Comparison of ENCODE assay signal across 9 mouse cellular contexts in the genomic region with DNA sequence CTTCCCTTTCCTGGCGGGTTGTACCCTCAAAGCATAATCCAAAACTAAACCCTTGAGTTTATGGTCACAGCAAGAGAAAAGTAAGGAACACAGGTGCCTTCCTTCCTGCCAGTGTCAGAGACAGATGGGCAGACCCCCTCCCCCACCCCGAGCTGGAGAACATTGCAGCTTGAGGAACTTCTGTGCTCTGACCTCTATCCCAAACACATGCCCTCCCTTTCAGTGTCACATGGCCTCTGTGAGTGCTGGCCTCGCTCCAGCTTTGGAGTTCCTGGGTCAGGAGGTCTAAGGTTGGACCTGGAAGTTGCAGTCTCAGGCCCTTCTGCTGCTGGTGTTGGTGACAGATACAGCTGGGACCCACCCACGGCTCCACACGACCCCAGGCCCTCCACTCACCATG. TPM values are rescaled to one million over a fixed set of nuclear protein-coding genes. Genes with fewer than 3 reads are reported as not detected.
A peak's percentile ranks its signal among the peaks of the same experiment; 100 is the strongest.
DNase-seq lines count a peak whose midpoint lies in the region; ATAC-seq and TF ChIP-seq lines count a peak whose summit lies in the region.
"Had no signal": no experiment of that assay in that cellular context is flagged by ENCODE, and none has a peak within 500 bp of the region (broad histone marks: within the 10 kb centered on the region; RNA-seq: fewer than 3 reads in every experiment).

No protein-coding gene starts in this region.

- H3K4me1 ChIP-seq in spleen, adult 2 months (ENCODE audit: control insufficient read depth, insufficient read depth, insufficient read length): peaks cover 23% of the 10 kb centered on the region; the same call in 1 of the 2 replicates
- H3K4me1 ChIP-seq in forebrain, embryonic 13.5 days: peaks cover 4% of the 10 kb centered on the region; the same call in 1 of the 2 replicates

- H3K4me3 ChIP-seq in spleen, adult 2 months (ENCODE audit: extremely low read depth, insufficient read depth, insufficient read length): no peak overlapping the region
- H3K4me3 ChIP-seq in forebrain, embryonic 13.5 days: no peak overlapping the region
- H3K4me3 ChIP-seq: myocyte had no signal

- H3K4me2 ChIP-seq in forebrain, embryonic 13.5 days: no peak overlapping the region

- H3K27ac ChIP-seq in spleen, adult 2 months (ENCODE audit: insufficient read depth, low read length): 0 out of 2 replicates have a peak overlapping the region, but pooled peaks have one; percentile 20
- H3K27ac ChIP-seq in forebrain, embryonic 13.5 days: no peak overlapping the region

- WGBS in spleen, adult 2 months: 18% methylated on average over 5 of the region's 5 CpGs
- WGBS in forebrain, embryonic 13.5 days: 70% methylated on average over 5 of the region's 5 CpGs

- no peak overlapping the region for H3K9ac ChIP-seq in forebrain, embryonic 13.5 days

- ATAC-seq in forebrain, embryonic 13.5 days: no peak

- TF ChIP-seq POLR2A in spleen, adult 2 months (IDR thresholded peaks at IDR 0.05; ENCODE audit: low read depth, low read length): no peak

- no peaks in the 10 kb centered on the region for H3K9me3 ChIP-seq in forebrain, embryonic 13.5 days (replicated peaks)

- TF ChIP-seq CTCF in spleen, adult 2 months (IDR thresholded peaks at IDR 0.05; ENCODE audit: extremely low read depth, insufficient read depth, insufficient read length, insufficient replicate concordance): no peak

- no peaks in the 10 kb centered on the region for H3K36me3 ChIP-seq in spleen, adult 2 months (ENCODE audit: control insufficient read depth, insufficient read depth, low read length)
- no peaks in the 10 kb centered on the region for H3K36me3 ChIP-seq in forebrain, embryonic 13.5 days (ENCODE audit: poor library complexity, severe bottlenecking)

- DNase-seq in spleen, adult 2 months (ENCODE audit: low read depth in 1 of 2, low spot score in 2 of 2): no peak
- no peak for DNase-seq in spleen, adult 12 weeks (ENCODE audit: low spot score)
- DNase-seq in heart, postnatal 4 days: peak; percentile 41
- peak; percentile 84 to 85 for DNase-seq in lung, adult 18-20 months
- peak; percentile 36 to 52 for DNase-seq in thymus, postnatal 36 days
- DNase-seq in cerebellum, postnatal 4 days (ENCODE audit: low spot score in 2 of 2): no peak
- DNase-seq in layer of hippocampus, adult 9-11 months: no peak

- H3K27me3 ChIP-seq in spleen, adult 2 months (ENCODE audit: control insufficient read depth, insufficient read depth, low read length): no peaks in the 10 kb centered on the region
- no peaks in the 10 kb centered on the region for H3K27me3 ChIP-seq in forebrain, embryonic 13.5 days

RNA-seq across cellular contexts. Expression of gene Kif23, which starts 14.2 kb away (rescaled TPM):
- polyA plus RNA-seq in spleen, adult 2 months (2012; rRNA removed): 4.6 and 4.7 TPM in 2 replicates
- 10 to 100 TPM; 56.0 to 75.0 TPM for total RNA-seq in heart, postnatal 4 days (2021)
- polyA plus RNA-seq in forebrain, embryonic 13.5 days (2015; fragmentation: Nextera tagmentation; extraction: Ambion mirVana): 72.7 and 85.0 TPM in 2 replicates

RNA-seq across cellular contexts. Expression of gene Rplp1, which starts 46.4 kb away (rescaled TPM):
- 10,671 and 13,207 TPM in 2 replicates for polyA plus RNA-seq in spleen, adult 2 months (2012; rRNA removed)
- 1,000 to 10,000 TPM; 1,924 to 1,989 TPM for total RNA-seq in heart, postnatal 4 days (2021)
- polyA plus RNA-seq in forebrain, embryonic 13.5 days (2015; fragmentation: Nextera tagmentation; extraction: Ambion mirVana): 981 and 1,035 TPM in 2 replicates

Comparison
In these comparisons a context has a peak if more than half of its experiments do, and no peak if none do; other contexts are left out.
1. DNase-seq: peak in heart, postnatal 4 days (single experiment), lung, adult 18-20 months (2 of 2) and thymus, postnatal 36 days (2 of 2); none in spleen, adult 2 months (0 of 2), spleen, adult 12 weeks (single experiment), cerebellum, postnatal 4 days (0 of 2) and layer of hippocampus, adult 9-11 months (single experiment).
2. RNA of gene Kif23, which starts 14.2 kb away (polyA plus RNA-seq): 72.7 to 85.0 TPM in forebrain, embryonic 13.5 days; 4.6 to 4.7 TPM in spleen, adult 2 months; every median in the first group is over 10 times any median in the second.
3. RNA of gene Rplp1, which starts 46.4 kb away (polyA plus RNA-seq): 10,671 to 13,207 TPM in spleen, adult 2 months; 981 to 1,035 TPM in forebrain, embryonic 13.5 days; every median in the first group is over 10 times any median in the second.